ENCODE assay signal across 14 mouse cellular contexts in the genomic region with DNA sequence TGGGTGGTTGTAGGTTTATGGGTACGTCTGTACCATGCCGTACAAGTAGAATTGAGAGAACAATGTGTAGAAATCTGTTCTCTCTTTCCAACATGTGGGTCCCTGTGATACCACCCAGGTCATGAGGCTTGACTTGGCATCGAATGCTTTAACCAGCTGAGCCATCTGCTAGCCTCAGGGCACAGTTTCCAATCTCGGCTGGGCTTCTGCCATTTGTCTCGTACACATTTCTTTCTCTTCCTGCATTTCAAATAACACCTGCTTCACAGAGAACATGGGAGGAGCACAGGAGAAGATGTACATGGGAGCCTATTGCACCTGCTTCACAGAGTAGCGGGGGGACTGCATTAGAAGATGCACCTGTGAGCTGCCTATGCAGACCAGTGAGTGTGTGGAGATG. TPM values are rescaled to one million over a fixed set of nuclear protein-coding genes. Genes with fewer than 3 reads are reported as not detected.
DNase-seq lines count a peak whose midpoint lies in the region; TF ChIP-seq lines count a peak whose summit lies in the region.
"Had no signal": no experiment of that assay in that cellular context is flagged by ENCODE, and none has a peak within 500 bp of the region (broad histone marks: within the 10 kb centered on the region; RNA-seq: fewer than 3 reads in every experiment).

No protein-coding gene starts in this region.

- no peak for DNase-seq in layer of hippocampus, adult 2 months (ENCODE audit: low spot score in 2 of 2)
- no peak for DNase-seq in layer of hippocampus, adult 18-20 months (ENCODE audit: low spot score in 2 of 2)
- peak; percentile 89 for DNase-seq in brain, adult 2 months (ENCODE audit: low read depth, low spot score)
- DNase-seq in cerebellum, adult 11 months, result peak; percentile 70
- peak; percentile 72 to 77 for DNase-seq in cerebellum, postnatal 25 days
- no peak for DNase-seq in gastrocnemius, adult 2 months
- DNase-seq in natural killer cell, adult 2 months (ENCODE audit: low spot score in 2 of 2), result no peak
- DNase-seq: kidney, adult 18-20 months; liver; lung, adult 18-20 months; lung, postnatal 4 days; spleen, adult 18-20 months; thymus, postnatal 25 days had no signal

- H3K27ac ChIP-seq in layer of hippocampus, adult 2 months, result peak overlapping the region; percentile 67; the same call in 1 of the 2 replicates
- no peak overlapping the region for H3K27ac ChIP-seq in gastrocnemius, adult 2 months

- no peak for TF ChIP-seq CTCF in layer of hippocampus, adult 2 months (conservative IDR thresholded peaks at IDR 0.05)
- TF ChIP-seq CTCF in gastrocnemius, adult 2 months (IDR thresholded peaks at IDR 0.05), result no peak

- H3K4me3 ChIP-seq in layer of hippocampus, adult 2 months, result no peak overlapping the region
- H3K4me3 ChIP-seq in gastrocnemius, adult 2 months, result no peak overlapping the region

- intact Hi-C loops in gastrocnemius, adult 2 months (cut with DNase I), result no loop called here

RNA-seq across cellular contexts. Expression of a gene that starts 38.2 kb away (rescaled TPM):
- total RNA-seq in layer of hippocampus, adult 2 months (2021), result 10 to 100 TPM; 47.7 to 49.2 TPM
- total RNA-seq in layer of hippocampus, adult 18-20 months (2021), result 10 to 100 TPM; 51.1 to 51.8 TPM
- total RNA-seq in gastrocnemius, adult 2 months (2021), result under 1 TPM in 1 of 2 experiments, not detected in 1; 0.03 TPM
- total RNA-seq: MEL had no signal

Comparison
In these comparisons a context has a peak if more than half of its experiments do, and no peak if none do; other contexts are left out.
1. DNase-seq: peak in brain, adult 2 months (single experiment), cerebellum, adult 11 months (single experiment) and cerebellum, postnatal 25 days (2 of 2); none in layer of hippocampus, adult 2 months (0 of 2), layer of hippocampus, adult 18-20 months (0 of 2), gastrocnemius, adult 2 months (single experiment) and natural killer cell, adult 2 months (0 of 2).
2. RNA of a gene that starts 38.2 kb away (total RNA-seq): 51.1 to 51.8 TPM in layer of hippocampus, adult 18-20 months and 47.7 to 49.2 TPM in layer of hippocampus, adult 2 months; 0.03 TPM in gastrocnemius, adult 2 months; every median in the first group is over 10 times any median in the second.